Mouse (Mus musculus) small intestine, adult 2 months (tissue): ENCODE results near the gene 4930426L09Rik.

Source experiments
- CTCF ChIP-seq: fragments of 200-500 bp; IDR thresholded peaks from 2 replicates; pipeline ENCODE4 v1.5.1; 2012; ENCODE audit warnings: low read depth, mild to moderate bottlenecking, control low read depth, inconsistent platforms, low read length, moderate library complexity, mixed read lengths; ENCODE audit not compliant: insufficient replicate concordance, insufficient read length; ENCODE audit errors: extremely low read depth
- POLR2A ChIP-seq: fragments of 200-500 bp; IDR thresholded peaks from 2 replicates; pipeline ENCODE4 v1.6.1; 2012; ENCODE audit warnings: low read depth, mild to moderate bottlenecking, control low read depth, inconsistent platforms, low read length, moderate library complexity

- no peak for TF ChIP-seq CTCF
- TF ChIP-seq POLR2A = no peak
These were observed 29.0 kb upstream of the 4930426L09Rik start for GRCm38 (mm10) chr2:18969066-18969681.
